Mouse (Mus musculus) NIH3T3 (cell line): ENCODE measurements around the gene Ldha.
"Not testable (repeated sequence)": the region's sequence is repeated elsewhere in the genome, so short reads cannot be mapped to it uniquely, and the experiment has no call there.

Experiments used
- DNase-seq: peaks from one replicate; pipeline ENCODE4 v3.0.0-alpha.2; 2012; ENCODE audit warnings: low read depth

The Ldha gene

DNA sequence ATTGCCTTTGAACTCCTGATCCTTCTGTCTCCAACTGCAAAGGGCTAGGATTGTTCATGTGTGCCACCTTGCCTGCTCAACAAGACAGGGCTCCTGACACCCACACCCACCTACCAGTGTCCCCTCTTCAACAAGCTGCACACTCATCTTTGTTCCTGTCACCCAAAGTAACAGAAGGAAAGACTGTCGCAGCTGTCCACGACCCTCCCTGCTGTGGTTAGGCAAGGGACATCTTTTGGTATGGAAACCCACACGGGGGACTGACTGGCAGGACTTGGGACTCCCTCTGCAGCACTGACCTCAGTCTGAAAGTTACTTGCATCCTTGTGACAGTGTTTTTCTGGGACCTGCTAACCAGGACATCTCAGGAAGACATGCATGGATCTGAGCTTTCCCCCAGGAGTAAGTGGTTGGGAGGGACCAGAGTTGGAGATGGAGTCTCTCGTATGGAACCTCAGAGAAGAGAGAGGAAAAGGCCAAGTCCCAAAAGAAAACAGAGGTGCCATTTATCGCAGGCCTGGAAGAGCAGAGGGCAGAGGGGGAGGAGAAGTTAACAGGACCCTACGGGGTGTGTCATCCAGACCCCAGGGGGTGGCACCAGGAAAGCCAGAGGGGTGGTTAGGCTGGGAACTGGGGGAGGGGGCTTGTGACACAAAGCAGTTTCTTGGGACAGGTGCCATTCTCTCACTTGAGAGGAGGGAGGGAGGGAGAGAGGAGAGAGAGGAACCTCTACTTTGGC, at the start of gene Ldha:
TSS of gene Ldha (plus strand) at position 689 of the 739 bp plus-strand sequence.
- no peak for DNase-seq

DNA sequence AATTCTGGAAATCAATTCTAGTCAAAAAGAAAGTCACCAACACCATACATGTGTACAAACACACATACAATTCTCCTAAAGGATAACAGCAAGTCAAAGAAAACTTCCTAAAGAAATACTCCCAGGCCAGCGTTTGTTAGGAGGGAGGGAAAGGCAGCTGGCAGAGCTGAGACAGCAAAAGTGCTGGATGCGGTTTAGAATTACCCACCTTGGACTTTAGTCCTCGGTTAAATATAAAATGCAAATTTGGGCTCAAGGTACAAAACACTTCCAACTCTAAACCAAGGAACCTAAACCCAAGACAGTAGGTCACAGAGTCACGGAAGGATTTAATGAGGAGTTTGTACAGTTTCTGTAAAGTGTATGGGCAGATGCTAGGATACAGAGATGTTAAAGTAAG, 47.4 kb upstream of the Ldha start:
- DNase-seq, result no peak

DNA sequence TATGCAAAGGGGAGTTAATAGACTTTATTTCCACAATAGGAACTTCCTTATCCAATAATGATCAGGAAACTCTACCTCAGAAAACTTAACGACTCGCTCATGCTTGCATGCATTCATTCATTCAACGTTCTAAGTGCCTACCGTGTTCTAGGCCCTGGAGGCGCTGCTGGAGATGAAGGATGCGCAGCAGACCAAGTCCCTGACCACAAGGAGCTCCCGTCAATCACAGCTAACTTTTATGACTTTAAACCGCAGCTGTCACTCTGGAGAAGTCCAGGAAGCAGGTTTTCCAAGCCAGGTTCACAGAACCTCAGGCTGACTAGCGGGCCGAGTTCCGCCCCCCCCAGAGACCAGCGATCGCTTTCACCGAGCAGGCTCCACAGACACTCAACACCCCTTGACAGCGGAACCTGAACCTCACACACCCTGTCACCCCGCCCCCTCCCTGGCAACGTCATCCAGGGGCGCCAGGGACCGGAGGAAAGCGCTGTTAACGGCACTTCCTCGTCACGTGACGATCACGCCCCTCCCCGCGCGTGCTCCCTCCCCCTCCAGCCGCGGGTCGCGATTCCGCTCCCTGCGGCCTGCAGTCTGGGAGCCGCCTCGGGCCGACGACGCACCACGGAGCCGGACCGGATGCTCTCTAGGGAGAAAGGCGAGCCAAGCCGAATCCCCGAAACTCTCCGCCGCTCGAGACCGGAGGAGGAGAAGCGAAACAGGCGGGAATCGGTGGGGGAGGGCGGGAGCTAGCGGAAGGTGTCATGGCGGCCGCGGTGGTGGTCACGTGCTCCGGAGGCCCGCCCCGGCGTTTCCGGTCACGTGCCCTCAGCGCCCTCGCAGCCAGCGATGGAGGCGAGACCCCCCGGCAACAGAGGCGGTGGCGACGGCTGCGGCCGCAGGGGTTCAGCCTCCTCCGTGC, 45.7 kb upstream of the Ldha start, which contains the start of the genes Hps5 and Gtf2h1:
TSS of gene Hps5 (minus strand) at position 778 of the 919 bp plus-strand sequence.
TSS of gene Gtf2h1 (plus strand) at position 817 of the 919 bp plus-strand sequence.
- DNase-seq, result peak; percentile 99

DNA sequence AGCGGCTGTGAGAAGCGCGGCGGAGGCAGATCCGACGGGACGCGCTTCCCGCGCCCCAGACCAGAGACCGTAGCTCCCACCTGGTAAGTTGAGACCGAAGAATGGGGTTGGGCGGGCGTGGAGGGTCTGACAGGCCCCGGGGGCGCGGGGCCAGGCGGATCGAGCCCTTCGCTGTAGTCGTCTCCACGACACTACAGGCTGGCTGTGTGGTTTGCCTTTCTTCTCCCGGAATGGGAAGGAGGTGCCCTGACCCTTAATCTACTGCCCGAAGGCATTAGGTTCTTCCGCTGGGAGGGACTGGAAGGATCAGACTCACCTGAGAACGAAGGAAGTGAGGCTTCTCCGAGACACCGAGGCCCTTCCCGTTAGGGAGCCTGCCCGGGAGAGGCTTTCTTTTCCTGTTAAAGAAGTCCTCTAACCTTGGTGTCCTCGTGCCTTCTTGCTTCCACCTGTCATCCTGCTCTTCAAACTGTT, 45.0 kb upstream of the Ldha start:
- no peak for DNase-seq

DNA sequence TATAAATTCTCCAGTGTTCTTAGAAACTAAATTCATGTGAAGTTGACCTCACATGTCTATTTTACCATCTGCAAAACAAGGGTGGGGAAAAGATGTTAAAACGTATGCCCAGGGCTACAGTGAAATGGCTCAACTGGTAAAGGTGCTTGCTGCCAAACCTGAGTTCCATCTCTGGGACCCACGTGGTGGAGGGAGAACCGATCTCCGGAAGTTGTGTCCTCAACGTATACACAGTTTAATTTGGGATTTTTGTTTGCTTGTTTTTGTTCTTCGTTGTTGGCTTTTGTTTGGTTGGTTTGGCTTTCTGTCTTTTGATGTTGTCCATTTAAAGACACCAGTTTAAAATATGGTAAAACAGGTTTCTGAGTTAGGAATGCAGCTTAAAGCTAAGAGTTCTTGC, 44.5 kb upstream of the Ldha start:
- DNase-seq, result peak; percentile 5

DNA sequence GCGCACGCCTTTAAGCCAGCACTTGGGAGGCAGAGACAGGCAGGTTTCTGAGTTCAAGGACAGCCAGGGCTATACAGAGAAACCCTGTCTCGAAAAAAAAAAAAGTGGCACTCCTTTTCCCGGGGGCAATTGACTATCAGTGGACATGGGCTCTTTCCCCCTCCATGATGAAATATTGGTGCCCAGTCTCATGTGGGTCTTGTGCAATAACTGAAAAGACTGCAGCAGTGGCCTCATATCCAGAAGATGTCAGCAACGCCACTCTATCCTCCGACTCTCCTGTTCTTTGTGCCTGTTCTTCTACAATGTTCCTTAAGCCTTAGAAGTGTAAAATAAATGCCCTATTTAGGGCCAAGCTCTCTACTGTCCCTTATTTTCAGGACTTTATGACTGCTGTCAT, 30.9 kb upstream of the Ldha start:
- no peak for DNase-seq

DNA sequence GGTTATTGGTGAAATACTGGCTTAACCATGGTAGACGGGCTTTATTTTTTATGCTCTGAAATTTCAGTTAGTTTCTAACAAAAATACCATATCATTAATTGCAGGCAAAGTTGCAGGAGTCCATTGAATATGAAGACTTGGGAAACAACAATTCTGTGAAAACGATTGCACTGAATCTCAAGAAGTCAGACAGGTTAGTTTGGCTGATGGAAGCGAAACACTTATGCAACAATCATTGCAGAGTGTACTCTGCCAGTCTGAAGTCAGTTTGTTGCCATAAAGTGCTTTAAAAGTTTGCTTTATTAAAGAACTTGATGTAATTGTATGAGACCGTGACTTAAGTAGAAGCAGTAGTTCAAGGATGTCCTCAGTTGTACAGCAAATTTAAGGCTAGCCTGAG, 27.3 kb upstream of the Ldha start:
- DNase-seq, result no peak

DNA sequence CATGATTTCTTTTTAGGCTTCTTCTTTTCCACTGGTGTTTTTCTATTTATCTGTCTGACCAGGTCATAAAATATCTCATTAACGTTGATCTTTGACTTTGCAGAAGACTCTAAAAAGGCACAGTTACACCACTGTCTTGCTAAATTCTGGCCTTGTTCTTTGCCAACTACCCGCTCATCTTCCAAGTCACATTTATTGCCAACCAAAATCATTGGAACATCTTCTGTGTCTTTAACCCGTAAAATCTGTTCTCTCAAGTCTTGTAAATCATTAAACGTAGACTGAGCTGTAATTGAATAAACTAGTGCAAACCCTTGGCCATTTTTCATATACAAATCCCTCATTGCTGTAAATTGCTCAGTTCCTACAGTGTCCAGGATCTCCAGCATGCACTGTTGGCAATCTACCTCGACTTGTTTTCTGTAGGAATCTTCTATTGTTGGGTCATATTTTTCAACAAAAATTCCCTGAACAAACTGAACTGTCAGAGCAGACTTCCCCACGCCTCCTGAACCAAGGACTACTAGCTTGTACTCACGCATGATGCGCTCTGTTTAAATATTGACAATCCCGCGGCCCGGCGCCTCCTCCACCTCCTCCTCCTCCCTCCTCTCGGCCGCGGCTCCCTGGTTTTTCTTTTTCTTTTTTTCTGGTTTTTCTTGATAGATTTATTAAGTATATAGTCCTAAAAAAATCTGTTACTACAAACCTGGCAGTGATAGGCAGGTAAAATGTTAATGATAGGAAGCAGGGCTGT, 20.2 kb upstream of the Ldha start:
- DNase-seq, result not testable (repeated sequence)

DNA sequence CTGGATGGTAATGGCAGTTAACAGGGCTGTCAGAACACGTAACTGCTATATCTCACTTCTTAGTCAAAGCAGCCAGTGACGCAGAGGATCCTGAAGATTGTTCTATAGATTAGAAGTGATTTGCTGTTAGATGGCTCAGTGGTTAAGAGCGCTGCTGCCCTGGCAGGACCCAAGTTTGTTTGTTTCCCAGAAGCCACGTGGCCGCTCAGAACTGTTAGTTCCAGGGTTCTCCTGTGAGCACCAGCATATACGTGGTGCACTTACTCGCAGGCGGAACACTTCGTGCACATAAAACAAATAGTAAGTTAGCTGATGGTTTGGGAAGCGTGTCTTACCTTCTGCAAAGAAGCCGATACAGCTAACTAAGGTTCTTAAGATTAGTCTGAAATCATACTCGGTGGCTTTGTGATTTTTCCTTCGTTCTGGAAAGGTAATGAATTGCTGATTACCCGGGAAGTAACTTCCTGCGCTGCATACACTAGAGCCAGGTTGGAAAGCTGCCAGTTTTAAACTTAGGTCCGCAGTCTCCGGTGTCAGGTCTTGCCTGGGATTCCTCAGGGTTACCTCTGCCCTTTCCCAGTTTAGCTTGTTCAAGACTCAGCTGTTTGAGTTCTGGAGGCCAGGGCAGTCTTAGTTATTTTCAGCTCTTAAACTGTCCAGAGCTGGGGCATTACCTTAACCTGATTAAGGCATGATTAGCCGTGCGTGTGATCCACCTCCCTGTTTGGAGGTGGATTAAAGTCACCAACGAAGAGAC, 14.1 kb upstream of the Ldha start:
- DNase-seq, result no peak

DNA sequence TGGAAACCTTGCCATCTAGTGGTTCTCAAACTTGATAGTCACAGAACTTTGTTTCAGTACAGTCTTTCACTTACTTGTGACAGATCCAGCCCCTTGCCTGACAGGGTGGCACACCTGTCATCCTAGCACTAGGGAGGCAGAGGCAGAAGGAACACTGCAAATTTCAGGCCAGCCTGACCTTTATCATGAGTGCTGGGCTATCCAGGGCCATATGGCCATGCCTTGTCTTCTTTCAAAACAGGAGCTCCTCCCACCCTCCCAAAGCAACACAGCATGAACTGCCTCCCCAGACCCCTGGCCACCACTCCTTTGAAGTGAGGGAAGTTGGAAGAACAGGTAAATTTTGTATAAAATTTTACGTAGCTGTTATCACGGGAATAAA, 13.5 kb upstream of the Ldha start:
- no peak for DNase-seq

DNA sequence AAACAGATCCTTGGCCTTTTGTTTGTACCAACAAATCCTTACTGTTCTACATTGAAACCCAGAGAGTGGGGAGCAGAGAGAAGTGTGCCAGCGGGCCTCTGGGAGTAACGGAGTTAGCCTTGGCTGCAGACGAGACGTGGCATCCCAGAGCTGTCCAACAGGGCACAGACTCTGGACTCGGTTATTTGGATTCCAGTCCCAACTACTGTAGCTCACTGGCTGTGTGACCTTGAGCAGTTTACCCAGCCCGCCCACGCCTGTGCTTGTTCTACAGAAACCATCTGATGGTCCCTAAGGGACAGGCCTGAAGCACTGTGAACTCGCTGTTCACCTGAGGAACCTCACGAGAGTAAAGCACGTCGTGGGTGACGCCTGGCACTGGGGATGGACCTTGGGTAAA, 11.4 kb upstream of the Ldha start:
- no peak for DNase-seq

DNA sequence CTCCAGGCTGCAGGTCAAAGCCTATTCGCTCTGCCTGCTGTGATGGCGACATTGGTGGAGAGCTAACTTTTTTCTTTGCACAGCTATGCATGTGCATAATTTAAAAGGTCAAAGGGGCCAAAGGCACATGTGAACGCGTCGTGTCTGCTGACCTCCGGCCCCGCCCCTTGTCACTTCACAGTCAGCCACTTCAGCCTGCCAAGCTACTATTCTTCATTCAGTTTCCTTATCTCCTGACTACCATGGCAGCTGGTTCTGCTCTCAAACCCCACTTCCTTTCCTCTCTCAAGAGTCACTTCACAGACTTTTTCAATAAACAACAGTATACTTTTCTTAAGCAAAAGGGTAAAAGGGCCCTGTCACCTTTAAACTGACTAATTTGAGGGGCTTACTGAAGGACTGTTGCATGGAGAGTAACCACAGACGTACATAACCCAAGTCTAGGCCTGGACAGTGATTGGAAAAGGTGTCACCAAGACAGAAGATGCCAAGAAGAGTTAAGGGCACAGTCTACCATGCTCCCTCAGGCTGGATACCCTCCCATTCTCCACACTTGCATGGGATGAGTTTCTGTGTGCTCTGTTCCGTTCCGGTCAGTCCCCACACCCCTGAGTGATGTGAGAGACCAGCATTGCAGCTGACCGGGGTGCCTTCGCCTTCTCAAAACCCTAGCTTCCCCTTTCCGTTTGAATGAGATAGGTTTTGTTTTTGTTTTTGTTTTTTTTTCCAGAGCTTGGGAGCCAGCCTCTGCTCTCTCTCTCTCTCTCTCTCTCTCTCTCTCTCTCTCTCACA, 10.3 kb upstream of the Ldha start:
- DNase-seq, result no peak

DNA sequence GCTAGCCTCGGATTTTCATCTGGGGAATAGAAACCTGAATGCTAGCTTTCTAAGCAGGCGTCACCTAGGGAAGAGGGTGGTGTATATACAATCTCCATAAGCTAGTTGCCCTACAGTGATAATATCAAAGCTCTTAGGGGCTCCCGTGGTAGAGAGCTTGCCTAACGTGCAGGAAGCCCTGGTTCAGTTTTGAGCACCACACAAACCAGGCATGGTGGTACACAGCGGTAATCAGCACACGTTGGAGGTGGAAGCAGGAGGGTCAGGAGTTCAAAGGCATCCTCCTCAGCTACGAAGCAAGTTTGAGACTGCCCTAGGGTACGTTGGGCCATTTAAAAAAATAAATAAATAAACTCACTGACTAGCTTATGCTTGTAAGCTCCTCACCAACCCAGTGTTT, 9.6 kb upstream of the Ldha start:
- DNase-seq, result no peak

DNA sequence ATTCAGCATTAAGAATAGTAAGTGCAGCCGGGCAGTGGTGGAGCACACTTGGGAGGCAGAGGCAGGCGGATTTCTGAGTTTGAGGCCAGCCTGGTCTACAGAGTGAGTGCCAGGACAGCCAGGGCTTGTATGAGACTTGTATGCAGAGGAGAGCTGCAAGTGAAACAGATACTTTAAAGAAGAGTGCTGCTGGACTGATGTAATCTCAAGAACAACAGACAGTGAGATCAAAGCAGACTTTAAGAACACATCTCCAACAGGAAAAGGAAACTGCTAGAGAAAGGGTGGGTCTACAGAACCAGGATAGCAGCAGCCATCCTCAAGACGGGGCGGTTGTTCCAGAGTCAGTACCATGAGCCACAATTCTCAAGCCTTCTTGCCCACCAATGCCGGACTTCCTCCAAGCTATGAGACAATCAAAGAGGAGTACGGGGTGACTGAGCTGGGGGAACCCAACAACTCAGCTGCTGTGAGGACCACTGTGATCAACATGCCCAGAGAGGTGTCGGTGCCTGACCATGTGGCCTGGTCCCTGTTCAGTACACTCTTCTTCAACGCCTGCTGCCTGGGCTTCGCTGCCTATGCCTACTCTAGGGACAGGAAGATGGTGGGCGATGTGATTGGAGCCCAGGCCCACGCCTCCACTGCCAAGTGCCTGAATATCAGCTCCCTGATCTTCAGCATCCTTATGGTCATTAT, 9.0 kb upstream of the Ldha start:
- DNase-seq, result not testable (repeated sequence)

DNA sequence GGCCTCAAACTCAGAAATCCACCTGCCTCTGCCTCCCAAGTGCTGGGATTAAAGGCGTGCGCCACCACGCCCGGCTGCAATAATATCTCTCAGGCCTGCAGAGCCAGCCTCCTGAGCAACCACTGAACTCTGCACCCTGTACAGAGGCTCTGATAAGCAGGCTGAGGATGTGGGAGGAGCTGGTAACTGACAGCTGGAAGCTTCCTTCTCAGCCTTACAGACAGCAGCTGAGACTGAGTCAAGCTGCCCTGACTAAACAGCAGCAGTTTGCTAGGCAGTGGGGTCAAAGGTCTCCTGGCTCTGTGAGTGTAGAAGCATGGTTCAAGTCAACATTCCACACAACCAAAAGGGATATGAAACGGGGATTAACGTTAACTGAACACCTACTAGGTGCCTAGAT, 8.0 kb upstream of the Ldha start:
- DNase-seq, result peak; percentile 64

DNA sequence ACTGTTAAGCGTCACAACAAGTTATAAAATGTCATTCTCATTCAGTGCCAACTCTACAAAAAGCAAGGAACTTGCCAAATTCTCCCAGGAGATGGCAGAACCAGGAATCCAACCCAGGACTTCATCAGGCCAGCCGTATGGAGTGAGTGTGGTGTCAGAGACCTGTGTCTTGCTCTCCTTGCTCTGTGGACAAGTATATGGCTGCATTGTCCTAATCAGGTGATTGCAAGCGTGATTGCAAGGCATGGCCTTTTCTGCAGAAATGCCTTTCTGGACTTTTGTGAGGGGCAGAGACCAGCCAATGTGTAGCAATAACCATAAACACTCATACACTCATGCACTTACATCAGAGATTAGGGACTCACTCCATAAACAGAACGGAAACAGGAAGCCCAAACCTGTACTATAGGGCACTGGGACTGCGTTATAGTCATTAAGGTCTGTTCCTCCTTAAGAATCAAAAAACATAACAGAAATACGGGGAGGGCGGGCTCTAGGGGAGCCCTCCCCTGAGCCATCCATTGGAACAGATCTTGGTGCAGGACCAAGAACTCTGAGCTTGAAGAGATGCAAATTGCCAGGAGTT, 7.5 kb upstream of the Ldha start:
- DNase-seq, result peak; percentile 16

DNA sequence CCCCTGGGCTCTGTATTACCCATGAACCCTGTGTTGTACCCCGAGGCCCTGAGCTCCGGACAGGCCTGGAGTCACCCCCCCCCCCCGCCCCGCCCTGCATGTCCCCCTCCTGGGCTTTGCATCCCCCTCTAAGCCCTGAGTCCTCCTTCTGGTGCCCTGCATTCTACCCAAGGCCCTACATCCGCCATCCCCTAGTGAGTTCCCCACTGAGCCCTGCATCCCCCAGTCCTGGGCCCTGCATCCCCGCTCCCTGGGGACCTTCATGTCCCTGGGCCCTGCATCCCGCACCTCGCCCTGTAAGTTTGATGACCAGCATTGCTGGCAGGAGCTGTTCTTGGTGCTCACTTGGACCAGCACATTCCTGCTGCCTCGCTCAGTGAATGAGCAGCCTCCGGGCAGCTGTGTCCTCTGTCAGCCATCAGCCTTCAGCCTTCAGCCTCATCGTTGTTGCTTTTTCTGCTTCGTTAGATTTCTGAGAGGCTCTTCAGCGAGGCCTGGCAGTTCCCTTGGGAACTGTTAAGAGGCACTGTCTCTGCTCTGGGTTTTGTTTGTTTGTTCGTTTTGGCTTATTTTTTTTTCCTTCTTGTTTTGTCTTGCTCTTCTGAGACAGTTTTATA, 6.2 kb upstream of the Ldha start:
- peak; percentile 40 for DNase-seq

DNA sequence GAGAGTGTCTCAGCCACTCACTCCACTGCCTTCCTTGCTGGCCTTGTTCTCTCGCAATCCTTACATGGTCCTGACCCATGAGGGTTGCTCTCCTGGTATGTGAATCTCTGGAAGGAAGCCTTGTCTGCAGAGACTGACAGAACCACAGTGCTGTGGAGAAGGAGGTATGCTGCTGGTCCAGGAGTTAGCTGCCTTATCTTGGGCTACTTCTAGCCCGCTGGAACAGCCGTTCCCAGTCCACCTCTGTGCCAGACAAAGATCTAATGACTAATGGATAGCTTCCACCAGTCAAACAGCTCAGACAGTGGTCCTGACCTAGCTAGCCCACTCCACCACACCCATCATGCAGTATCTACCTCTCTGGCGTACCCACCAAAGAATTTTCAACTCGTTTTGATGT, 4.9 kb upstream of the Ldha start:
- no peak for DNase-seq

DNA sequence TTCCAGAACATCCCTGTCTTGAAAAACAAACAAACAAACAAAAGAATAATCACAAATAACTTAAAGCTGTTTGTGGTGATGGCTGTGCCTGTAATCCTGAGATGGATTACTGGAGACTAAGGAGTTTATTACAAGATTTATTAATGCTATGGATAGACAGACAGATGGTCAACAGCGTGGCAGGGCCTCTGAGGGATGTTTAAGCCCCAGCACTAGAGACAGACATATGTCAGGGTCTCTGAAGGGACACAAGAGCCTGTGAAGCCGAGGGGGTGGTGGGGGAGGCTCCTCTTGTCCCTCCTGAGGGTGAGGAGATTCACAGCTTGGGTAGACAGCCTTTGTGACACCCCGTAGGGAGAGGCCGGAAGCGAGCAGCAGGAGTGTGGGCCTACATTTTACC, 4.2 kb upstream of the Ldha start:
- DNase-seq, result no peak
